Mouse (Mus musculus) neural tube, embryonic 11.5 days (tissue): ENCODE data around the gene Tmprss11c. TPM values are rescaled to one million over a fixed set of nuclear protein-coding genes. Genes with fewer than 3 reads are reported as not detected.
"Not testable (repeated sequence)": the region's sequence is repeated elsewhere in the genome, so short reads cannot be mapped to it uniquely, and the experiment has no call there.

Experiments used
- ATAC-seq: fragments of 200-750 bp; cut with Nextera tagmentation; 2 replicates; pipeline ENCODE4 v1.8.0; 2017; ENCODE audit warnings: moderate number of reproducible peaks, mild to moderate bottlenecking, moderate TSS enrichment, moderate library complexity; ENCODE audit not compliant: insufficient read depth, low FRiP score, low TSS enrichment
- DNase-seq: peaks from one replicate; pipeline ENCODE4 v3.0.0-alpha.2; 2015; ENCODE audit warnings: low spot score
- H3K27ac ChIP-seq: fragments of 300-500 bp; sonication (generic); 2 replicates; pipeline ENCODE4 v1.5.1; 2014; ENCODE audit warnings: low read depth, mild to moderate bottlenecking, low read length
- H3K27me3 ChIP-seq: fragments of 300-500 bp; sonication (generic); 2 replicates; pipeline ENCODE4 v1.6.1; 2014; ENCODE audit warnings: mild to moderate bottlenecking, low read length, mixed read lengths; ENCODE audit not compliant: control insufficient read depth, insufficient read depth
- H3K36me3 ChIP-seq: fragments of 300-500 bp; sonication (generic); 2 replicates; pipeline ENCODE4 v1.6.1; 2014; ENCODE audit warnings: mild to moderate bottlenecking, low read length, moderate library complexity, mixed read lengths; ENCODE audit not compliant: control insufficient read depth, insufficient read depth
- H3K4me1 ChIP-seq: fragments of 300-500 bp; sonication (generic); 2 replicates; pipeline ENCODE4 v1.6.1; 2014; ENCODE audit warnings: low read length, mixed read lengths; ENCODE audit not compliant: control insufficient read depth, insufficient read depth
- H3K4me2 ChIP-seq: fragments of 300-500 bp; sonication (generic); 2 replicates; pipeline ENCODE4 v1.6.1; 2014; ENCODE audit warnings: low read depth, mild to moderate bottlenecking, moderate library complexity
- H3K4me3 ChIP-seq: fragments of 300-500 bp; sonication (generic); 2 replicates; pipeline ENCODE4 v1.5.1; 2014; ENCODE audit warnings: low read depth, low read length
- H3K9ac ChIP-seq: fragments of 300-500 bp; sonication (generic); 2 replicates; pipeline ENCODE4 v1.6.1; 2014; ENCODE audit warnings: mild to moderate bottlenecking, low read length
- H3K9me3 ChIP-seq: fragments of 300-500 bp; sonication (generic); 2 replicates; pipeline ENCODE4 v1.6.1; 2016; ENCODE audit warnings: low read length; ENCODE audit not compliant: control insufficient read depth
- WGBS: fragments of 180-500 bp; shearing (Covaris S2); extraction: QIAGEN DNeasy Blood & Tissue Kit; methylation state at CpG from one replicate; pipeline ENCODE4 v1.1.7; 2014; 5-methylcytosine and 5-hydroxymethylcytosine counted together
- polyA plus RNA-seq: library from polyadenylated mRNA; unstranded; fragments of >200 nt; fragmentation: Nextera tagmentation; extraction: Ambion mirVana; gene quantifications from 2 replicates; pipeline ENCODE4 v1.2.1, GENCODE M21; 2014

Tmprss11c gene
- not detected in 2 replicates for polyA plus RNA-seq

DNA sequence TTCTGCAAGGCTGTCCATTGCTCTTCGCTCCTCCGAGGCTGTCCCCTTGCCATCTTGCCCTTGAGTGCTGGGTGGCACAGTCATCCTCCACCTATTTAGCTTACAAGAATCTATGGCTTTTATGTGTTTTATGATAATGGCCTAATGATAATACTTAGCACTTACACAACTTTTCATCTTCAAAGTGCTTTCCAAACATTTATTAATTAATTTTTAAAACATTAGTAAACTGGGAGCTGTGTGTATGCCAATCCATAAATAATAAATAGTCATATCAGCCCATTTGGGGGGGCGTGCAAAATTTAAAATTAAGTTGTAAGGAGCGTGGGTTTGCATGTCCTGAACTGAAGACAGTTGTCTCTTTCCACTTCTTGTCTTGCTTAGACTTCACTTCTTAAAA is at the start of gene Tmprss11c:
Gene Tmprss11c (minus strand): TSS at position 101 of the 400 bp plus-strand sequence.
- H3K4me1 ChIP-seq = no peaks in the 10 kb centered on the region
- no peaks in the 10 kb centered on the region for H3K9me3 ChIP-seq
- ATAC-seq = no peak
- H3K9ac ChIP-seq = no peak within 1 kb of the TSS
- 84% methylated on average over 4 of the region's 4 CpGs for WGBS
- H3K36me3 ChIP-seq = no peaks in the 10 kb centered on the region
- no peak within 1 kb of the TSS for H3K4me2 ChIP-seq
- H3K27ac ChIP-seq = no peak within 1 kb of the TSS
- no peaks in the 10 kb centered on the region for H3K27me3 ChIP-seq
- no peak for DNase-seq
- no peak within 1 kb of the TSS for H3K4me3 ChIP-seq

GRCm38 (mm10) chr5:86318018-86318956 is 29.2 kb upstream of the Tmprss11c start:
- peak overlapping the region; percentile 25 for H3K4me3 ChIP-seq
- DNase-seq, H3K9ac ChIP-seq, H3K27me3 ChIP-seq, H3K27ac ChIP-seq, H3K9me3 ChIP-seq, H3K36me3 ChIP-seq, H3K4me1 ChIP-seq, H3K4me2 ChIP-seq: not testable (repeated sequence)
- peak; percentile 76 for ATAC-seq
- WGBS = 51% methylated on average over 25 of the region's 30 CpGs

DNA sequence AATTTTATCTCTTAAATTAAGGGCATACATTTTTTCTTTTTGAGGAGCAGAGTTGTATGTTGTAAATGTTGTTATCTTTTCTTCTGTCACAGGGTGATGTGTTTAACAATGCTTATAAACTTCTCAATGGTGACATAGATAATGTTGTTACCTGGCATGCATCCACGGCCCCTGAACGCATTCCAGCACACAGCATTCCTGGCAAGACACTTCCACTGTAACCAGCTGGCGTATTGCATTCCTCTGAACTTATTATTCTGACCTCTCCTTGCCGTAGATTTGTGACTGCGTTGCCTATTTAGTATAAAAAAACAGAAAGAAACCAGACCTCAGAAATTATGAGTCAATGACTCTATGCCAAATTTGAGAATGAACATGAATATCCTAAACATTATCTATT is 17.0 kb upstream of the Tmprss11c start:
- no peaks in the 10 kb centered on the region for H3K36me3 ChIP-seq
- WGBS = 92% methylated on average over 5 of the region's 5 CpGs
- ATAC-seq (no peak), DNase-seq (no peak)
- no peaks in the 10 kb centered on the region for H3K4me1 ChIP-seq
- no peak overlapping the region for H3K9ac ChIP-seq
- no peaks in the 10 kb centered on the region for H3K27me3 ChIP-seq
- no peak overlapping the region for H3K27ac ChIP-seq
- no peaks in the 10 kb centered on the region for H3K9me3 ChIP-seq
- no peak overlapping the region for H3K4me2 ChIP-seq
- no peak overlapping the region for H3K4me3 ChIP-seq

DNA sequence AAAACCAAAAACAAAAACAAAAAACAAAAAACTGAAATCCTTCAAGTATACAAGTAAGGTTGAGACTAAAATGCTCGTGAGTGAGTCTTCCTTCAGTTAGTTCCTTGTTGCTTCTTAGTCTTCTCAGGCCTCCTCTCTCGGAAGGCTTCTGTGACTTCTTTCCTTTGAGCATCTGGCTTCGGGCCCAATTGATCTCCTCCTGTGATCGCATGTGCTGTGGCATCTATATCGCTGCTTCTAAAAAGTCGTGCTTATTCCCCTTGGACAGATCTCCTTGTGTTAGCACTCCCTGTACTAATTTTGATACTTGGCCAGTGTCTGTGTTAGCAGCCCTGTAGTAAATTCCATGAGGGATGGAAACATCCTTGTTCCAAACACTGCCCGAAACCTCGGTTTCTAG is 14.8 kb upstream of the Tmprss11c start:
- Histone ChIP-seq H3K4me2 (no peak overlapping the region), H3K36me3 (no peaks in the 10 kb centered on the region), H3K27ac (no peak overlapping the region), H3K4me3 (no peak overlapping the region), H3K9ac (no peak overlapping the region), H3K4me1 (no peaks in the 10 kb centered on the region), H3K27me3 (no peaks in the 10 kb centered on the region), H3K9me3 (no peaks in the 10 kb centered on the region)
- DNase-seq = no peak
- ATAC-seq = no peak
- 87% methylated on average over 8 of the region's 8 CpGs for WGBS

DNA sequence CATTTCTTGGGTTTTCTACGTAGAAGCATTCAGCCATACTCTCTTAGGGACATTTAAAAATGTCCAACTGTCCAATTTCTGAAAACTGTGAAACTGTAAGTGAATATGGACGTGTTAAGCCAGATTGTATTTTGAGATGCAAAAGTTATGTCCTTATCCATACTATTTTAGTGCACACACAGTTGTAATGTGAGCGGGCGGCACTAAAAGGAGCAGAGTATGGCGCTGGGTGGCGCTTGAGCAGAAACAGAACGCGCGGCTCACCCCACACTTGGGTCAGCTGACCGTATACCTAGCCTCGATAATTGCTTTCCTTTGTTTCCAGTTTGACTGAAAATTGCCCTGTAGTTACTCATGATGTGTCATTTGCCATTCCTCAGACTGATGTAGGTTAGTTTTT is 42.5 kb downstream of the Tmprss11c start:
- DNase-seq (no peak), ATAC-seq (0 out of 2 replicates have a peak, but pooled peaks have one; percentile 27)
- Histone ChIP-seq H3K27ac (no peak overlapping the region), H3K4me1 (no peaks in the 10 kb centered on the region), H3K9ac (no peak overlapping the region), H3K36me3 (no peaks in the 10 kb centered on the region), H3K4me3 (no peak overlapping the region), H3K9me3 (no peaks in the 10 kb centered on the region), H3K4me2 (no peak overlapping the region), H3K27me3 (no peaks in the 10 kb centered on the region)
- WGBS = 90% methylated on average over 11 of the region's 11 CpGs

GRCm38 (mm10) chr5:86244880-86245279 is 44.2 kb downstream of the Tmprss11c start:
- no peak overlapping the region for H3K9ac ChIP-seq
- ATAC-seq = no peak
- no peaks in the 10 kb centered on the region for H3K27me3 ChIP-seq
- H3K36me3 ChIP-seq = no peaks in the 10 kb centered on the region
- H3K4me1 ChIP-seq = no peaks in the 10 kb centered on the region
- no peaks in the 10 kb centered on the region for H3K9me3 ChIP-seq
- no peak overlapping the region for H3K4me3 ChIP-seq
- no peak overlapping the region for H3K27ac ChIP-seq
- WGBS = 64% methylated on average over 1 of the region's 1 CpGs
- H3K4me2 ChIP-seq = no peak overlapping the region
- no peak for DNase-seq

DNA sequence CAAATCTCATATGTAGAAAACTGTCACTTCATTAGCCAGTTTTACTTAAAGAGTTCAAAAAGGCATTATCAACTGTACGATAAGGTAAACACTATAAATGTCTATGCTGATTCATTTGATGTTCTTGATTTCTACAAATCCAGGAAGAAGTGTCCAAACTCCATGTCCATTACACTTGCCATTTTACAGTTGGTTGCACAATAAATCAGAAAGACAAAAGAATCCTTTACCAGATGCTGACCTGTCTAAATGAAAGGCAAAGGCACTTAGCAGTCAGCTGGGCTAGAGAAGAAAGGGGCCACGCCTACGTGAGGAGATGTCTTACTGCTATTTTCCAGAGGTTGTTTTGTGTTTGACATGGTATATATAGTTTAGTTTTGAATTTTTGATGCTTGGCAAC is 44.8 kb downstream of the Tmprss11c start:
- H3K9ac ChIP-seq = no peak overlapping the region
- H3K36me3 ChIP-seq = no peaks in the 10 kb centered on the region
- no peaks in the 10 kb centered on the region for H3K27me3 ChIP-seq
- H3K9me3 ChIP-seq = no peaks in the 10 kb centered on the region
- no peaks in the 10 kb centered on the region for H3K4me1 ChIP-seq
- no peak overlapping the region for H3K4me2 ChIP-seq
- 84% methylated on average over 3 of the region's 3 CpGs for WGBS
- H3K4me3 ChIP-seq = no peak overlapping the region
- ATAC-seq (no peak), DNase-seq (no peak)
- no peak overlapping the region for H3K27ac ChIP-seq

- Histone ChIP-seq H3K27me3 (no peaks in the 10 kb centered on the region), H3K4me3 (no peak overlapping the region), H3K4me1 (no peaks in the 10 kb centered on the region), H3K9me3 (no peaks in the 10 kb centered on the region), H3K36me3 (no peaks in the 10 kb centered on the region), H3K9ac (no peak overlapping the region), H3K4me2 (no peak overlapping the region), H3K27ac (no peak overlapping the region)
- no peak for DNase-seq
- 70% methylated on average over 5 of the region's 5 CpGs for WGBS
- no peak for ATAC-seq
These were observed 61.8 kb downstream of the Tmprss11c start for GRCm38 (mm10) chr5:86227156-86227853.
